Mouse (Mus musculus) CH12.LX (cell line): ENCODE results near the gene Th.

Experiments used
- CHD2 ChIP-seq: IDR thresholded peaks from 2 replicates; pipeline ENCODE4 v1.6.1; 2011; ENCODE audit warnings: low read length, improper control_type of control experiment
- CTCF ChIP-seq, 2 experiments: IDR thresholded peaks in 1 of 2; conservative IDR thresholded peaks in 1 of 2; 2 replicates each; pipeline ENCODE4 v1.5.1; 2011 to 2012; ENCODE audit warnings: low read depth in 2 of 2, low read length in 2 of 2, improper control_type of control experiment in 1 of 2, inconsistent platforms in 1 of 2, mild to moderate bottlenecking in 1 of 2, moderate library complexity in 1 of 2
- EP300 ChIP-seq: IDR thresholded peaks from 2 replicates; pipeline ENCODE4 v1.6.1; 2011; ENCODE audit warnings: low read length, improper control_type of control experiment
- ETS1 ChIP-seq: conservative IDR thresholded peaks from 2 replicates; pipeline ENCODE4 v1.6.1; 2012; ENCODE audit warnings: low read depth, mild to moderate bottlenecking, inconsistent platforms, low read length, improper control_type of control experiment, moderate library complexity
- NELFE ChIP-seq: IDR thresholded peaks from 2 replicates; pipeline ENCODE4 v1.6.1; 2011; ENCODE audit warnings: low read depth, low read length, improper control_type of control experiment
- POLR2A ChIP-seq: IDR thresholded peaks from 2 replicates; pipeline ENCODE4 v1.6.1; 2011; ENCODE audit warnings: low read depth, mild to moderate bottlenecking, improper control_type of control experiment, low read length
- SIN3A ChIP-seq: IDR thresholded peaks from 2 replicates; pipeline ENCODE4 v1.6.1; 2012; ENCODE audit warnings: low read length, improper control_type of control experiment, inconsistent platforms
- ZC3H11A ChIP-seq: IDR thresholded peaks from 2 replicates; pipeline ENCODE4 v1.6.1; 2012; ENCODE audit warnings: low read depth, mild to moderate bottlenecking, inconsistent platforms, low read length, improper control_type of control experiment
- ZMIZ1 ChIP-seq: IDR thresholded peaks from 2 replicates; pipeline ENCODE4 v1.6.1; 2012; ENCODE audit warnings: low read depth, mild to moderate bottlenecking, inconsistent platforms, low read length, improper control_type of control experiment
- ZNF384 ChIP-seq: IDR thresholded peaks from 2 replicates; pipeline ENCODE4 v1.6.1; 2012; ENCODE audit warnings: low read depth, low read length, improper control_type of control experiment, inconsistent platforms

DNA sequence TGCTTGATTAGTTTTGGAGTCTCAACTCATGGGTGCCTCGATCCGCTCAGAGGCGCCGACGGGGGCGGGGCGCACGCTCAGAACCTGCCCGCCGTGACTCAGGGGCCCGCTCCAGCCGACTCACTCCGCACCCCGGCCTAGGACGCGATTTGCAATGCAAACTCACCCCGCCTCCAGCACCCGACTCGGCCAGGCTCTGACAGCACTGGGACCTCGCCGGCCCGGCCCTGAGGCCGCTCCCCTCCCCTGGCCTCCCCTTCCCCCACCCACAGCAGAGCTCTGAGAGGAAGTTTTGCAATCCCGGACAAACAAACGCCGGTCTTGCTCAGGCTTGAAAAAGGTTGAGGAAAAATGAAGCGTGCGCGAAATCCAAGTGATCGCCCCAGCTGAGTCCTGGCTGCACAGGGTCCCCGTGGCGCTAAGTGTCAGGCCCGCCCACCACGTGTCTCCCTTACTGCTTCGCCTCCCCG lies 36.5 kb upstream of the Th start:
- no peak; the same call in 1 of the 2 replicates for TF ChIP-seq EP300
- no peak for TF ChIP-seq ZNF384
- no peak for TF ChIP-seq CTCF (conservative IDR thresholded peaks at IDR 0.05 in 1 of 2, IDR thresholded peaks at IDR 0.05 in 1 of 2; ENCODE audit: low read depth in 2 of 2, low read length in 2 of 2)
- TF ChIP-seq CHD2: peak; percentile 53
- no peak for TF ChIP-seq ZC3H11A
- no peak for TF ChIP-seq POLR2A
- TF ChIP-seq SIN3A: 0 out of 2 replicates have a peak, but pooled peaks have one; percentile 38
- TF ChIP-seq ZMIZ1: no peak
- no peak for TF ChIP-seq NELFE
- no peak for TF ChIP-seq ETS1
